Mouse (Mus musculus): Measurements from ENCODE around the gene Cnn1.
A peak's percentile ranks its signal among the peaks of the same experiment; 100 is the strongest.

- TF ChIP-seq POLR2A (IDR thresholded peaks at IDR 0.05; ENCODE audit: insufficient read depth, low read length): peak; percentile 71
- no peak for TF ChIP-seq CTCF (IDR thresholded peaks at IDR 0.05; ENCODE audit: low read depth, low read length)
- TF ChIP-seq EP300 (IDR thresholded peaks at IDR 0.05; ENCODE audit: insufficient read depth, low read depth, low read length): no peak
Measured at GRCm38 (mm10) chr9:22085022-22085834, 13.8 kb upstream of the Cnn1 start, which contains the start of gene Ecsit.

Data from ES-Bruce4 (cell line).